Mouse (Mus musculus) frontal cortex, adult 2 months (tissue): ENCODE results near the gene Sytl5. TPM values are rescaled to one million over a fixed set of nuclear protein-coding genes. Genes with fewer than 3 reads are reported as not detected.

Experiments
- DNase-seq, 2 experiments: peaks; one replicate each; pipeline ENCODE4 v3.0.0; 2022; ENCODE audit warnings: low spot score in 1 of 2; ENCODE audit errors: extremely low spot score in 1 of 2
- polyA plus RNA-seq: library from polyadenylated mRNA; depleted of rRNA; stranded (reverse); fragments of >200 nt; gene quantifications from 2 replicates; pipeline ENCODE4 v1.2.3, GENCODE M21; 2012; rRNA removed

Gene Sytl5
- polyA plus RNA-seq = 0.58 and 0.67 TPM in 2 replicates

DNA sequence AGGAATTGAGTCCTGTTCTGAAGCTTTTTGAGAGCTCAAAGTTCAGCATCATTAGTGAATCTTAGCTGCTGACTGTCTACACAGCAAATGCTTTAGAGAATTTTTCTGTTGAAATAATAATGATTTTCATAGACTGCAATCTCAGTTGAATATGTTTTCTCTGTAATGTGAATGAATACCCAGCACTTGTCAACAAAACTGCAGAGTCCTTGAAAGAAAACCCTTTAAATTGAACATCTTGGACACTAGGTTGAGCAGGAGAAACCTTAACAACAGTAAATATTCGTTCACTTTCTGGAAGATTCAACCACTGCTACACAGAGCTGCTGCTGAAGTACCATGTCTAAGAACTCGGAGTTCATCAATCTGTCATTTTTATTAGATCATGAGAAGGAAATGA is at the start of gene Sytl5:
Gene Sytl5 (plus strand): TSS at position 301 of the 400 bp plus-strand sequence.
- DNase-seq = no peak

GRCm38 (mm10) chrX:9846628-9847027 is 38.8 kb upstream of the Sytl5 start, which contains the start of gene Hypm:
TSS of gene Hypm (plus strand) at chrX:9846928.
- no peak for DNase-seq

DNA sequence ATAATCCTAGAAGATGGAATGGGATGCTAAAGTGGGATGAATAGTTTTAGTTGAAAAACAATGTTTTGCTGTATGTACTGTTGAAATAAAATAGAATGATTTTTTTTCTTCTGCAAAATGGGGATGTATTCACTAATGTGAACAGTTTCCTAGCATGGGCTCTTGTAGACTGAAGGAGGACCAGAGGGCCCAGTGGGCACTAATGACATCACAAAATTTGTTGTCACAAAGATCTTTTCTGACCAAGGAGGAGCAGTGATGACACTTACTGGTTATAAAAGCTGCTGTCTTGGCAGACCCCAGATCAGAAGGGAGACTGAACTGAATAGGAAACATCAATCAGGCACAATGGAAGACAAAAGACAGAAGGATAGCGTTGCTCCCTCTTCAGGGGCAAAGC is 36.0 kb upstream of the Sytl5 start, which contains the start of gene H2al3:
Gene H2al3 (plus strand): TSS at position 301 of the 400 bp plus-strand sequence.
- no peak for DNase-seq

GRCm38 (mm10) chrX:9861859-9862258 is 23.6 kb upstream of the Sytl5 start:
- DNase-seq = no peak

DNA sequence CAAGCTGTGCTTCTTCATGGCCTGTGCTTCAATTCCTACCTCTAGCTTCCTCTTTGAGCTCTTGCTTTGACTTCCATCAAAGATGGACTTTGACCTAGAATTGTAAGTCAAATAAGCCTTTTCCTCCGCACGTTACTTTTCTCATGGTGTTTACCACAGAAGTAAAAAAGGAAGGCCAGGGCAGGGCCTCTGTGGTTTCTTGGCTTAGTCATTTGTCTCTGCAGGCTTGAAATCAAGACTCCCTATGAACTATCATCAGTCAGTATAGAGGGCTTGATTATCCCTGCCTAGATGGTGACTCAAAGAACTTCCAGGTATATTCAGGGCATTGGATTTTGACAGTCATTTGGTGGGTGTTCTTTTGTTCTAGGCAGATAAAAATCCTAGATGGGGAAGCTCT is 9.9 kb upstream of the Sytl5 start:
- DNase-seq = no peak

DNA sequence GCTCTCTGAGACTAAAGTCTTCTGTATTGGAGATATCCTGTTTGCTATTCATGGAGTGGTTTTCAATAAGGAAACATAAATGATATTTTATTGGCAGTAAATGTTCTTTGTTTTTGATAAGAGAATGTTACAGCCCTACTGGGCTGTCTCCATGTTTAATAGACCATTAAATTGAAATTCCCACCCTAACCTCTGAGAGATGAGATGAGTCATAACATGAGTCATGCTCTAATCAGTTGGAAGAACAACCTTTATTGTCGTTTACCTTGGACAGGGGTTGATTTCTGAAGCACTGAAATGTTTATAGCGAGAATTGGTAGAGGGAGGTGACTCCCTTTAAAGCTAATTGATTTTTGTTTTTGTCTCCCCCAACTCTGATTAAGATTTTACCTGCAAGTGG is 24.1 kb downstream of the Sytl5 start:
- DNase-seq = no peak

GRCm38 (mm10) chrX:9933839-9934238 is 48.4 kb downstream of the Sytl5 start:
- no peak for DNase-seq

- DNase-seq = no peak
Measured at GRCm38 (mm10) chrX:9984094-9984669, 98.8 kb downstream of the Sytl5 start.

GRCm38 (mm10) chrX:10000718-10001117 is 115.3 kb downstream of the Sytl5 start:
- no peak for DNase-seq

DNA sequence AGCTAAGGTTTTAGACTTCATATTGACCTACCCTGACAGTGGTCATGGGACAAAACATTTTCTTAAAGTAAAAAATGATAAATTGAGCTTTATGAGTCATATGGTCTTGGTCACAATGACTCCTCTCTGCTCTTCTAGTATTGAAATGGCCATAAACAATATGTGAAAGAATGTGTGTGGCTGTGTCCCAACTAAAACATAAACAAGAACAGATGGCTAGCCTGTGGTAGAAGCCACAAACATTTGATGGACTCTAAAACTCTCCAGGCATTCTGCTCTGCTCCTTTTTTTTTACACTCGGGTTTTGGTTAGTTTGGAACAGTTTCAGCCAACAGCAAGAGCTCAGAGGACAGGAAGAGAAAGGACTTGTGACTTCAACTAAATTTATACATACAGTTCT is 120.5 kb downstream of the Sytl5 start:
- DNase-seq = no peak

- no peak for DNase-seq
Measured at GRCm38 (mm10) chrX:10007675-10008270, 122.4 kb downstream of the Sytl5 start.

GRCm38 (mm10) chrX:10010202-10010601 is 124.8 kb downstream of the Sytl5 start:
- no peak for DNase-seq

DNA sequence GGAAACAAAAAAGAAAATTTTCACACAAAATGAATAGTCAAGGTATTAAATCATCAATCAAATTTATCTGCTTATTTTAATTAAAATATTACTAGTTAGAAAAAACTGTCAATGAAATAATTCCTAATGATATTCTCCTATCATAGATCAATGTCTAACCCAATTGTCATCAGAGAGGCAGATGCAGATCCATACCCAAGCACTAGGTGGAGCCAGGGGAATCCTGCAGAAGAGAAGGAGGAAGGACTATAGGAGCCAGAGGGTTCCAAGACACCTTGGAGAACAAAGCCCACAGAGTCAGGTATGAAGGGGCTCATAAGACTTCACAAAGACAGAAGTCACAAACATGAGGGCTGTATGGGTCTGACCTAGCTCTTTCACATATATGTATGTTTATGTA is 149.2 kb downstream of the Sytl5 start:
- DNase-seq = peak in 1 of 2 experiments; percentile 5

Other genes with a start within 250 kb of the Sytl5 start
- 149 and 176 TPM in 2 replicates for gene Dynlt3, start 222.6 kb upstream of the Sytl5 start, polyA plus RNA-seq
- gene Hypm, start 38.7 kb upstream of the Sytl5 start, polyA plus RNA-seq = not detected in 2 replicates
- gene H2al3, start 35.9 kb upstream of the Sytl5 start, polyA plus RNA-seq = not detected in 2 replicates
- gene Srpx, start 232.1 kb downstream of the Sytl5 start, polyA plus RNA-seq = 1.8 and 2.1 TPM in 2 replicates